Mouse (Mus musculus): ENCODE results near the gene AI661453. TPM values are rescaled to one million over a fixed set of nuclear protein-coding genes. Genes with fewer than 3 reads are reported as not detected.
A peak's percentile ranks its signal among the peaks of the same experiment; 100 is the strongest.

Gene AI661453
- 3.7 and 4.6 TPM in 2 replicates for polyA plus RNA-seq (2015; fragmentation: Nextera tagmentation; extraction: Ambion mirVana)

- peaks cover 33% of the 10 kb centered on the region for H3K4me1 ChIP-seq (ENCODE audit: control insufficient read depth, insufficient read depth, low read length)
- H3K27me3 ChIP-seq (replicated peaks; ENCODE audit: control insufficient read depth, insufficient read depth, low read length), result 0 out of 2 replicates have a peak, but pooled peaks cover 3% of the 10 kb centered on the region
- H3K4me2 ChIP-seq (ENCODE audit: low read depth, low read length), result peak within 1 kb of the TSS; percentile 62
- H3K4me3 ChIP-seq (ENCODE audit: low read length), result peak within 1 kb of the TSS; percentile 54
- ATAC-seq, result peak; percentile 88
- WGBS, result 2% methylated on average over 45 of the region's 45 CpGs
- no peaks in the 10 kb centered on the region for H3K9me3 ChIP-seq (ENCODE audit: control insufficient read depth, low read length)
- peak within 1 kb of the TSS; percentile 66 for H3K9ac ChIP-seq (ENCODE audit: low read depth, low read length)
- H3K27ac ChIP-seq (ENCODE audit: low read length), result peak within 1 kb of the TSS; percentile 91
- no peaks in the 10 kb centered on the region for H3K36me3 ChIP-seq (ENCODE audit: control insufficient read depth, insufficient read depth, low read length)
Observed at GRCm38 (mm10) chr17:47436156-47436906, at the start of gene AI661453. AI661453 (plus strand) TSS chr17:47436615.

- 62% methylated on average over 4 of the region's 4 CpGs for WGBS
- no peak overlapping the region for H3K9ac ChIP-seq (ENCODE audit: low read depth, low read length)
- no peak overlapping the region for H3K4me3 ChIP-seq (ENCODE audit: low read length)
- no peak for ATAC-seq
- no peaks in the 10 kb centered on the region for H3K9me3 ChIP-seq (ENCODE audit: control insufficient read depth, low read length)
- no peaks in the 10 kb centered on the region for H3K36me3 ChIP-seq (ENCODE audit: control insufficient read depth, insufficient read depth, low read length)
- no peaks in the 10 kb centered on the region for H3K27me3 ChIP-seq (replicated peaks; ENCODE audit: control insufficient read depth, insufficient read depth, low read length)
- H3K4me1 ChIP-seq (ENCODE audit: control insufficient read depth, insufficient read depth, low read length), result no peaks in the 10 kb centered on the region
- H3K4me2 ChIP-seq (ENCODE audit: low read depth, low read length), result no peak overlapping the region
- no peak overlapping the region for H3K27ac ChIP-seq (ENCODE audit: low read length)
Observed at GRCm38 (mm10) chr17:47386649-47387048, 49.8 kb upstream of the AI661453 start.

GRCm38 (mm10) chr17:47394223-47394869 lies 42.1 kb upstream of the AI661453 start:
- WGBS, result 24% methylated on average over 23 of the region's 24 CpGs
- Histone ChIP-seq H3K4me3 (ENCODE audit: low read length) (peak overlapping the region; percentile 50), H3K27me3 (replicated peaks; ENCODE audit: control insufficient read depth, insufficient read depth, low read length) (peaks cover 8% of the 10 kb centered on the region), H3K9ac (ENCODE audit: low read depth, low read length) (peak overlapping the region; percentile 58), H3K4me1 (ENCODE audit: control insufficient read depth, insufficient read depth, low read length) (peaks cover 15% of the 10 kb centered on the region), H3K27ac (ENCODE audit: low read length) (no peak overlapping the region), H3K36me3 (ENCODE audit: control insufficient read depth, insufficient read depth, low read length) (no peaks in the 10 kb centered on the region), H3K9me3 (ENCODE audit: control insufficient read depth, low read length) (no peaks in the 10 kb centered on the region), H3K4me2 (ENCODE audit: low read depth, low read length) (peak overlapping the region; percentile 74)
- no peak for ATAC-seq

- H3K9ac ChIP-seq (ENCODE audit: low read depth, low read length), result peak overlapping the region; percentile 58
- H3K9me3 ChIP-seq (ENCODE audit: control insufficient read depth, low read length), result no peaks in the 10 kb centered on the region
- peaks cover 15% of the 10 kb centered on the region for H3K4me1 ChIP-seq (ENCODE audit: control insufficient read depth, insufficient read depth, low read length)
- peaks cover 8% of the 10 kb centered on the region for H3K27me3 ChIP-seq (replicated peaks; ENCODE audit: control insufficient read depth, insufficient read depth, low read length)
- WGBS, result 1% methylated on average over 20 of the region's 20 CpGs
- peak overlapping the region; percentile 74 for H3K4me2 ChIP-seq (ENCODE audit: low read depth, low read length)
- ATAC-seq, result peak; percentile 96
- H3K36me3 ChIP-seq (ENCODE audit: control insufficient read depth, insufficient read depth, low read length), result no peaks in the 10 kb centered on the region
- H3K4me3 ChIP-seq (ENCODE audit: low read length), result peak overlapping the region; percentile 50
- no peak overlapping the region for H3K27ac ChIP-seq (ENCODE audit: low read length)
Observed at GRCm38 (mm10) chr17:47395376-47395913, 41.0 kb upstream of the AI661453 start.

- H3K9ac ChIP-seq (ENCODE audit: low read depth, low read length), result no peak overlapping the region
- H3K4me3 ChIP-seq (ENCODE audit: low read length), result no peak overlapping the region
- peaks cover 15% of the 10 kb centered on the region for H3K4me1 ChIP-seq (ENCODE audit: control insufficient read depth, insufficient read depth, low read length)
- no peak overlapping the region for H3K27ac ChIP-seq (ENCODE audit: low read length)
- no peaks in the 10 kb centered on the region for H3K9me3 ChIP-seq (ENCODE audit: control insufficient read depth, low read length)
- no peaks in the 10 kb centered on the region for H3K36me3 ChIP-seq (ENCODE audit: control insufficient read depth, insufficient read depth, low read length)
- peaks cover 8% of the 10 kb centered on the region; the same call in 1 of the 2 replicates for H3K27me3 ChIP-seq (replicated peaks; ENCODE audit: control insufficient read depth, insufficient read depth, low read length)
- WGBS, result 85% methylated on average over 8 of the region's 8 CpGs
- H3K4me2 ChIP-seq (ENCODE audit: low read depth, low read length), result no peak overlapping the region
- ATAC-seq, result no peak
Observed at GRCm38 (mm10) chr17:47399091-47399490, 37.3 kb upstream of the AI661453 start.

- 50% methylated on average over 10 of the region's 10 CpGs for WGBS
- no peak within 1 kb of the TSS for H3K4me3 ChIP-seq (ENCODE audit: low read length)
- H3K27ac ChIP-seq (ENCODE audit: low read length), result no peak within 1 kb of the TSS
- peaks cover 4% of the 10 kb centered on the region; the same call in 1 of the 2 replicates for H3K4me1 ChIP-seq (ENCODE audit: control insufficient read depth, insufficient read depth, low read length)
- H3K9ac ChIP-seq (ENCODE audit: low read depth, low read length), result no peak within 1 kb of the TSS
- ATAC-seq, result no peak
- no peaks in the 10 kb centered on the region for H3K9me3 ChIP-seq (ENCODE audit: control insufficient read depth, low read length)
- H3K36me3 ChIP-seq (ENCODE audit: control insufficient read depth, insufficient read depth, low read length), result no peaks in the 10 kb centered on the region
- no peak within 1 kb of the TSS for H3K4me2 ChIP-seq (ENCODE audit: low read depth, low read length)
- no peaks in the 10 kb centered on the region; the same call in 1 of the 2 replicates for H3K27me3 ChIP-seq (replicated peaks; ENCODE audit: control insufficient read depth, insufficient read depth, low read length)
Observed at GRCm38 (mm10) chr17:47400451-47400850, 36.0 kb upstream of the AI661453 start, which contains the start of gene Guca1a. Guca1a (minus strand) TSS chr17:47400584.

- H3K9ac ChIP-seq (ENCODE audit: low read depth, low read length), result no peak overlapping the region
- no peak for ATAC-seq
- H3K27me3 ChIP-seq (replicated peaks; ENCODE audit: control insufficient read depth, insufficient read depth, low read length), result peaks cover 15% of the 10 kb centered on the region
- no peak overlapping the region for H3K4me3 ChIP-seq (ENCODE audit: low read length)
- H3K27ac ChIP-seq (ENCODE audit: low read length), result no peak overlapping the region
- no peak overlapping the region for H3K4me2 ChIP-seq (ENCODE audit: low read depth, low read length)
- no peaks in the 10 kb centered on the region for H3K9me3 ChIP-seq (ENCODE audit: control insufficient read depth, low read length)
- WGBS, result 61% methylated on average over 10 of the region's 10 CpGs
- H3K36me3 ChIP-seq (ENCODE audit: control insufficient read depth, insufficient read depth, low read length), result no peaks in the 10 kb centered on the region
- H3K4me1 ChIP-seq (ENCODE audit: control insufficient read depth, insufficient read depth, low read length), result no peaks in the 10 kb centered on the region
Observed at GRCm38 (mm10) chr17:47407717-47408557, 28.5 kb upstream of the AI661453 start.

GRCm38 (mm10) chr17:47408558-47408898 lies 27.9 kb upstream of the AI661453 start:
- Histone ChIP-seq H3K9me3 (ENCODE audit: control insufficient read depth, low read length) (no peaks in the 10 kb centered on the region), H3K27me3 (replicated peaks; ENCODE audit: control insufficient read depth, insufficient read depth, low read length) (peaks cover 15% of the 10 kb centered on the region), H3K4me1 (ENCODE audit: control insufficient read depth, insufficient read depth, low read length) (no peaks in the 10 kb centered on the region), H3K9ac (ENCODE audit: low read depth, low read length) (no peak overlapping the region), H3K4me3 (ENCODE audit: low read length) (no peak overlapping the region), H3K4me2 (ENCODE audit: low read depth, low read length) (no peak overlapping the region), H3K36me3 (ENCODE audit: control insufficient read depth, insufficient read depth, low read length) (no peaks in the 10 kb centered on the region), H3K27ac (ENCODE audit: low read length) (no peak overlapping the region)
- 21% methylated on average over 8 of the region's 8 CpGs for WGBS
- ATAC-seq, result peak; percentile 71; the same call in 1 of the 2 replicates

Data from intestine, embryonic 16.5 days (tissue).